Mouse (Mus musculus): Measurements from ENCODE around the gene Arid1b.

GRCm38 (mm10) chr17:4974736-4975135 lies 19.4 kb upstream of the Arid1b start:
- TF ChIP-seq POLR2A (IDR thresholded peaks at IDR 0.05; ENCODE audit: low read depth, low read length) (peak; percentile 65), CTCF (IDR thresholded peaks at IDR 0.05; ENCODE audit: extremely low read depth, insufficient read length, insufficient replicate concordance, low read depth, low read length) (no peak)

Measured in small intestine, adult 2 months (tissue).